Mouse (Mus musculus): Measurements from ENCODE around the gene Hk2.

- TF ChIP-seq CTCF (IDR thresholded peaks at IDR 0.05) = no peak
- no peak for TF ChIP-seq EP300 (IDR thresholded peaks at IDR 0.05)
These were observed 9.7 kb upstream of the Hk2 start for GRCm38 (mm10) chr6:82783906-82784305.

Measured in lung, postnatal 0 days (tissue).